Mouse (Mus musculus): Measurements from ENCODE around the gene Actg1.

DNA sequence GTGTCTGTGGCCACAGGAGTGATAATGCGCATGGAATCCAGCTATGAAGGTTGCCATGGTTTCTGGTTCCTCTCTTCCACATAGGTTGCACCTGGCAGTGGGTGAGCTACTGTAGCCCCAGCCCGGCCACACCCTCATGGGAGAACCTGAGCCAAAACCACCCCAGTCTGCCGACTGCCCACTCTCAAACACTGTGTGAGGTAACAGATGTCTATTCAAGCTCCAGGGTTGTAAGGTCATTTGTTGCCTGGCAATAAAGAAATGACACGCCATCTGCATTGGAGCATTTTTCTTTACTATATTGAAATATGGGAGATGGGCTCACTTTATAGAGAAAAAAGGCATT is 33.0 kb downstream of the Actg1 start:
- TF ChIP-seq EP300 (IDR thresholded peaks at IDR 0.05) (no peak), CTCF (IDR thresholded peaks at IDR 0.05) (no peak)

Measured in lung, postnatal 0 days (tissue).